Mouse (Mus musculus): ENCODE measurements at regions not wholly inside any gene's neighbourhood (a gene's known extent, or its start where the extent isn't known, plus 50 kb on each side); places are given as distances from the start of the nearest gene placed in this dataset.

DNA sequence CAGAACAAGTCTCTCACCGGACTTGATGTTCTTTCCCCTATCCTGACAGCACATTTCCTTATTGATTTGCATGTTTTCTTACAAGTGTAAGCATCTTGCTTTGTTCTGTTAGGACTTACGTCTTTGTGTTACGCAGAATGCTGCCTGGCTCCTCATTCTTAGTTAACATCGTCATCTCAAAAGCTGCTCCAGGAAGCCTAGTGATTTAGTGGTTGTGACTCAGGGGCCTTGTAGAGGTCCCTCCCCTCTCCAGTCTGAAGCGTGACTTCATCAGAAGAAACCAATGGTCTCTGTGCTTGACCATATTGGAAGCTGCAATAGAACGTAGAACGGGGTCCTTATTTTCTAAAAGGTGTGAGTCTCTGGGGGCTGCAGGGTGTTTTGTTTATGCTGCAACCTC is 122.9 kb downstream of the Tmem38b start:
- TF ChIP-seq CTCF (conservative IDR thresholded peaks at IDR 0.05; ENCODE audit: insufficient read depth, insufficient read length, low read depth, low read length) (no peak), POLR2A (IDR thresholded peaks at IDR 0.05; ENCODE audit: low read depth, low read length) (no peak)

Data from kidney, adult 2 months (tissue).